Mouse (Mus musculus) liver, embryonic 14.5 days (tissue): ENCODE data around the gene Ltv1.

Source experiments
- CTCF ChIP-seq: IDR thresholded peaks from 2 replicates; pipeline ENCODE4 v1.5.1; 2016; ENCODE audit warnings: antibody characterized with exemption, low read depth, control low read depth
- EP300 ChIP-seq: IDR thresholded peaks from 2 replicates; pipeline ENCODE4 v1.6.1; 2016; ENCODE audit warnings: antibody characterized with exemption, low read depth

GRCm38 (mm10) chr10:13233941-13234340 lies 41.0 kb upstream of the Ltv1 start:
- TF ChIP-seq CTCF (no peak), EP300 (no peak)
